Mouse (Mus musculus) embryonic fibroblast, embryonic 13.5 days (primary cell): ENCODE results near the gene Rpia. TPM values are rescaled to one million over a fixed set of nuclear protein-coding genes. Genes with fewer than 3 reads are reported as not detected.

Experiments
- H3K27ac ChIP-seq: 2 replicates; pipeline ENCODE4 v1.5.1; 2012; ENCODE audit warnings: low read length, control low read depth, inconsistent platforms; ENCODE audit not compliant: insufficient read depth
- H3K4me1 ChIP-seq: 2 replicates; pipeline ENCODE4 v1.6.1; 2011; ENCODE audit warnings: low read length; ENCODE audit not compliant: control insufficient read depth, insufficient read depth
- H3K4me3 ChIP-seq: 2 replicates; pipeline ENCODE4 v1.5.1; 2011; ENCODE audit warnings: mild to moderate bottlenecking, control low read depth, low read length; ENCODE audit not compliant: insufficient read depth
- CTCF ChIP-seq: IDR thresholded peaks from 2 replicates; pipeline ENCODE4 v1.5.1; 2011; ENCODE audit warnings: mild to moderate bottlenecking, control low read depth, low read length, moderate library complexity, borderline replicate concordance; ENCODE audit not compliant: insufficient read depth
- POLR2A ChIP-seq: IDR thresholded peaks from 2 replicates; pipeline ENCODE4 v1.6.1; 2011; ENCODE audit warnings: low read depth, mild to moderate bottlenecking, control low read depth, low read length, moderate library complexity
- polyA plus RNA-seq: library from polyadenylated mRNA; stranded (reverse); fragments of >200 nt; gene quantifications from 2 replicates; pipeline ENCODE4 v1.2.4, GENCODE M21; 2011; ENCODE audit warnings: low read depth; ENCODE audit not compliant: missing spikeins, insufficient read length

Gene Rpia
- polyA plus RNA-seq, 1 experiment = 7.8 TPM

DNA sequence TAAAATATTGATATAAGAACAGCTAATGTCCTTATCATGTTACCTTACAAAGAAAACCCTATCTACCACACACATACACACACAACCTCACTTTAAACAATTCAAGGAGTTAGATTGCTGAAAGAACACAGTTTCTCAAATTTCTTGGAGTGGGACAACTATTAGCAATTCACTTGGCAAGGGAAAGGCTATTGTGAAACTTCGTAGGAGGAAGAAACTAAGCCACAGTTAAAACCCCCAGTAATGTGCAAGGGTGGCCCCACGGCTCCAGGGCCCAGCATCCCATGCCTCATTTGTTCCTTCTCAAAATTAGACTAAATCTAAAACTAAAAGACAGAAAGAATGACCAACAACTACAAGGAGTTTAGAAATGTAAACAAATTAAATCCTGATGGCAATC is 4.5 kb downstream of the Rpia start:
- no peak for TF ChIP-seq CTCF
- no peak for TF ChIP-seq POLR2A
- Histone ChIP-seq H3K4me3 (no peak overlapping the region), H3K27ac (no peak overlapping the region), H3K4me1 (peaks cover 5% of the 10 kb centered on the region)

DNA sequence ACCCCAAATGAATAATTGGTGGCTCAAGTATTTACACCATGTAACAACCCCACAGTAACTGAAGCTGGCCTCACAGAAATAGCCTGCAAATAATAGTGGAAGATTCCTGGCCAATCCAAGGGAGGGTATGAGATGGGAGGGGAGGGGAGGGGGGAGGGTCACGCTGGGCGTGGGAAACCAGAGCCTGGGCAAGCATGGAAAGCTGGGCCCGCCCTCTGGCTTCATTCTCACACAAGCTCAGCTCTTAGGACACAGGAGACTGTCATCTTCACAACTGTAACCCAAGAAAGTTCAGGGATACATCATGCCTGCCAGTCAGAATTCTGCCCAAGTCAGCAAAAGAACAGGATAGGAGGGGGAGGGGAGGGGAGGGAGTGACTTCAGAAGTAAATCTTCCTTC is 6.2 kb downstream of the Rpia start:
- Histone ChIP-seq H3K4me1 (peaks cover 5% of the 10 kb centered on the region), H3K27ac (no peak overlapping the region), H3K4me3 (no peak overlapping the region)
- TF ChIP-seq CTCF = no peak
- TF ChIP-seq POLR2A = no peak

DNA sequence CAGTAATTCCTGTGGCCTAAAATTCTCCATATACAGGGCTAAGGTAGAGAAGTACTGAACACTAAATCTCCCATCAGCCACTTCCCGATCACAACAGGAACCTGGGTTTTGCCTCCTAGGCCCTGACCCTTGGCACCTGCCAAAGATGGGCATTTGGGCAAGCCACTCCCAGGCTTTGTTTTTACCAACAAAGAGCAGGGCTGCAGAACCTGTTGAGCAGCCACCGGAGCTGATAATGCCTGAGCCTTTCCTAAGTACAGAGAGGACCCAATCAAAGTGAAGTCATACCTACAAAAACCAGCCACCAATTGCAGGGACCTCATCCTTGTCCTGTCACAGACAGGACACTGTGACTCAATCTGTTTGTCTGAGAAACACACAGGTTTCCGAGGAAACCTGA is 7.2 kb downstream of the Rpia start:
- peaks cover 5% of the 10 kb centered on the region for H3K4me1 ChIP-seq
- no peak overlapping the region for H3K27ac ChIP-seq
- no peak overlapping the region for H3K4me3 ChIP-seq
- TF ChIP-seq CTCF (no peak), POLR2A (no peak)

DNA sequence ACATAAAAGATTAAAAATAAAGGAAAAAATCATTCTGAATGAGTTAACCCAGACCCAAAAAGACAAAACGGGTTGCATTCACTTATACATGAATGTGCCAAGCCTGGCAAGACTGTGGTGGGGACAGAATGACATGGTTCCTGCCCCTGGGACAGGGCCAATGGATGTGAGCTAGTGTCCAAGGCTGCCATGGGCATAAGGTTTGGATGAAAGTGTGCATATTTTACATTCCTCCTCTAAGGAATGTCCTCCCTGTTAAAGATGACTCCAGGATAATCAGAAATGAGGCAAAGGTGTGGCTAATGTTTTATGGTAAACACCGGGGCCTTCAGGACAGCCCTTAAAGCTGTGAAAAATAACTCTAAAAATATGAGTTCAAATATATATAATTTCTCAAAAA is 10.7 kb downstream of the Rpia start:
- H3K27ac ChIP-seq = no peak overlapping the region
- TF ChIP-seq POLR2A = no peak
- TF ChIP-seq CTCF = no peak
- H3K4me1 ChIP-seq = 0 out of 2 replicates have a peak, but pooled peaks cover under 1% of the 10 kb centered on the region
- H3K4me3 ChIP-seq = no peak overlapping the region

DNA sequence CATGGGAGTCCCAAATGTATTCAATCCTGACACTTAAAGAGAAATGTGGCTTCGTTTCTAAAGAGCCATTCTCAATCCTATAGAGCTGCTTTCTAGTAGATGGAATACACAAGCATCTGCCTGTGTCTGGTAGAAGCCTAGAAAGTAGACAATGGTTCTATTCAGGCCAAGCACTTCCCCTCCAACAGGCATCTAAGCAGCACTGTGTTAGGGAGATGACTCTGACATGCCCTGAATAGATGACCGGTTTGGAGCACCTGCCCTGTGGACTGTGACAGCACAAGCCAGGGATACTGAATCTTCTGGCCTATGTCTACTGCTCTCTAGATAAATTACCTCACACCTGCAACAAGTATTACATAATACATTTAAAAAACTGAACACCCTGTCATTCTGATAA is 17.7 kb downstream of the Rpia start:
- TF ChIP-seq CTCF = no peak
- no peak for TF ChIP-seq POLR2A

DNA sequence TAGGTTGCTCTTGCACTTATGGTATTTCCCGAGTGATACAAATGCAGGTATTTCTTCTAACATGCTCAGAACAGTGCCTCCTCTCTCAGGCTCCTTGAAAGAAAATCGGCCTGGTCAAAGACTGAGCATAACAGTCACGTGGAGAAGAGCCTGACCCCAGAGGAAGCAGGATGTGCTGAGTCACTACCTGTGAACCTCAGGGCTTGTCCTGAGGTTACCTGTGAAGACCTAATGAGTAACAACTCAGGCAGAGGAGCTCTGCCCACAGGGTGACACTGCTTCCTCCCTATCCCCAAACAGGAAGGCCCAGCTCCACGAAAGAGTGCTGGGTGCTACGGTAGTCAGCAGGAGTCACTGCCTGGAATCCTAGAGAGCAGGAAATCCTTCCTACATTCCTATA is 18.3 kb downstream of the Rpia start:
- TF ChIP-seq CTCF = no peak
- no peak for TF ChIP-seq POLR2A

More for the DNA sequence above, 17.7 kb downstream of the Rpia start:
- H3K27ac ChIP-seq = no peak overlapping the region
- H3K4me1 ChIP-seq = no peaks in the 10 kb centered on the region
- no peak overlapping the region for H3K4me3 ChIP-seq

DNA sequence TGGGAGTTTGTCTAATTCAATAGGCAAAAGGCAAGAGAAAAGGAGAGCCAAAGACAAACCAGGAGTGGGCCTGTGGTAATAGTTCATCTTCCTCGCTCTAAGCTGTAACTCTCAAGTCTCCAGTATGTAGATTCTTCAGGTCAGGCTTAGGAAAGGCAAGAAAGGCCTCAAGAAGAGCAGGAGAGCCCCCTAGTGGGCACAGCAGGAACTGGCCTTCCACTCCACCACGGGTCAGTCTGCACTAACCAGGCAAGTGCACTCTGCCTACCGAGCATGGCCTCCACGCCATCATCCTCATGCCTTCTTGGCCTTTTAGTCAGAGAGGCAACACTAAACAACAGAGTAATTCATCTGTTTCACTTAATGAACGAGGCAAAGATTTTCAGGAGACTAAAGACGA is 23.3 kb downstream of the Rpia start:
- Histone ChIP-seq H3K4me3 (no peak overlapping the region), H3K4me1 (no peaks in the 10 kb centered on the region), H3K27ac (no peak overlapping the region)
- TF ChIP-seq CTCF (peak; percentile 88), POLR2A (no peak)

More for the DNA sequence above, 18.3 kb downstream of the Rpia start:
- Histone ChIP-seq H3K27ac (no peak overlapping the region), H3K4me1 (no peaks in the 10 kb centered on the region), H3K4me3 (no peak overlapping the region)

DNA sequence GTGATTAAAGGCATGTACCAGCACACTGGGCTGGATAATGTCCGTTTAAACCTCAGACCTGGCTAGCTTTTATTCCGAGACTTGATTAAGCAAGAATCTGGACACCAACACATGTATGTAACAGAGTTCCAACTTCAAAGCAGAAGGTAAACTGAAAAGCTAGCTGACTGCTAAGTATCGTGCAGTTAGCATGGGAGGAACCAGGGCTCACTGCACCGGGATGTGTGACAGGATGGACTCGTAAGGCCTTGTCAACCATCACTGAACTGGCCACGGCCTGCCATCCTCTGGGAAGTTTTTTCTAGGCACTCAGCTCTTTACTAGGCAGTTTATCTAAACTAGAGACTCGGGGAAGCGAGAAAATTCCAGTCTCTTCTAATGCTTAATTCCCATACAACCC is 27.0 kb downstream of the Rpia start:
- Histone ChIP-seq H3K27ac (no peak overlapping the region), H3K4me3 (no peak overlapping the region), H3K4me1 (no peaks in the 10 kb centered on the region)
- TF ChIP-seq POLR2A = no peak
- TF ChIP-seq CTCF = no peak

DNA sequence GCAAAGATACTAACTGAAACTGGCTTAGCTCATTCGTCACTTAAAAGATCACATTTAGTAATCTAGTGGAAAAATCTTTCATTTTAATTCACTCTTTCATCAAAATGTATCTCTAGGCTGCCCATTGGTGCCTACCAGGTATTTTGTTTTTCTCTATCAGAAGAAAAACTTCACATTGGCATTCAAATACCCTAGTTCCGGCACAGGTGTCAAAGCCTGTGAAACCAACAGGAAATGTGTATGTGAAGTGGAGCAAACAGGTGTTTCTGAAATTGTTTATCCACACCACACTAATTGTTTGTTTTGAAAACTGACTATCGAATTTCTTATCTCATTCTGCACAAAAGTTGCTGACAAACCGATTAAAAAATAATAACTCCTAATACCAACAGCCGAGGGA is 27.5 kb downstream of the Rpia start:
- no peak overlapping the region for H3K27ac ChIP-seq
- H3K4me3 ChIP-seq = no peak overlapping the region
- H3K4me1 ChIP-seq = no peaks in the 10 kb centered on the region
- TF ChIP-seq POLR2A (no peak), CTCF (no peak)

DNA sequence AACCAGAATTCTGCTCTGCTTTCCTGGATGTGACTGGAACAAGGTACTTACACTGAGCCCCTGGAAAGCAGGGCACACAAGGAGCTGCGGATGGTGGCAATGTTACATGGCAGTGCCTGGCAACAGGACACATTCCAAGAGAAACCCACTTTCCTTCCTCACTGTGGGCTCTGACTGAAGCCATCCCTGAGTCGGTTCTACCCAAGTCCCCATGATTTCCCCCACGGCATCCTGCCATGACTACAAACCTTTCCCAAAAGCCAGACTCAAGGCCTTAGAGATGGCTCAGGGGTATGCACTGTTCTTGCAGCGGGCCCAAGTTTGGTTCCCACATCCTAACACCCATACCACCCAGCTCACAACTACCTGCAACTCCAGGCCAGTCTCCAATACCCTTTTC is 28.2 kb downstream of the Rpia start:
- no peak for TF ChIP-seq CTCF
- TF ChIP-seq POLR2A = no peak
- H3K27ac ChIP-seq = no peak overlapping the region
- H3K4me3 ChIP-seq = no peak overlapping the region
- no peaks in the 10 kb centered on the region for H3K4me1 ChIP-seq

DNA sequence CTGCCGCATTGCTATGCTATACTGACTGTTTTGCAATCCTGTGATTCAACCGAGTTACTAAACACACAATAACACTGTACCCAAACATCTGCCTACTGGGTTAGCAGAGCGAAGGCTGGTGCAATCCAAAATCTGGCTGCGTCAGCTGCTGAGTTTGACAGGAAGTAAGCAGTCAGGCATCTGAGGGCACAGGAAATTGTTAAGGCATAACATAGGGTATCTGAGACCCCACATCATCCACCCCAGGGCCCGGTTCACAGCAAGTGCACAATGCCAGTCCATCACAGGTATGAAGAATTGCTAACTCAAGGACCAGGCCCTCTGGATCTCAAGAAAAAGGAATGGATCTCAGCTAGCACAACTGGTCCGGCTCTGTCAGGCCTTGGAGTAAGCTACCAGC is 29.4 kb downstream of the Rpia start:
- TF ChIP-seq POLR2A (no peak), CTCF (no peak)
- Histone ChIP-seq H3K4me1 (no peaks in the 10 kb centered on the region), H3K4me3 (no peak overlapping the region), H3K27ac (no peak overlapping the region)
